Mouse (Mus musculus) monocyte, adult 2 months (primary cell): ENCODE results near the gene Vmn1r198.
"Not testable (repeated sequence)": the region's sequence is repeated elsewhere in the genome, so short reads cannot be mapped to it uniquely, and the experiment has no call there.

Experiments used
- DNase-seq, 2 experiments: peaks; one replicate each; pipeline ENCODE4 v3.0.0; 2022; ENCODE audit warnings: low spot score in 2 of 2, low read depth in 1 of 2

Gene Vmn1r198

GRCm38 (mm10) chr13:22350064-22350463 lies at the start of gene Vmn1r198:
Gene Vmn1r198, plus strand, starts transcription at chr13:22350364.
- no peak for DNase-seq

DNA sequence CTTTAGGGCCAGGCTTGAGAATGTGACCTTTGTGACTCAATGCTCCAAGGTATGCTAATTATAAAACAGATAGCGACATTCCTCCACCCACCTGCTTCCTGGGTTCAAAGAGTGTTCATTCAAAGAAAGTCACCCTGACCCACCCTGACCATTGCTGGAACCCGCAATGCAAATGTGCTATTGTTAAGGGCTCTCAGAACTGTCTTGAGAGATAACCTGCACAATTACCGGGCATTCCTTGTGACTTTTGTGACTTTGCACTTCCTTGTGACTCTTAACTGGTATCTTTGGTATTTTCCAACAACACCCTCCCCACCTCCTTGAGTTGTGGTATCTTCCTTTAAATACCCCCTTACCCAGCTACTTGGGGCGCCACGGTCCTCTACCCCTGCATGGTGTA lies 42.1 kb upstream of the Vmn1r198 start:
- not testable (repeated sequence) for DNase-seq

DNA sequence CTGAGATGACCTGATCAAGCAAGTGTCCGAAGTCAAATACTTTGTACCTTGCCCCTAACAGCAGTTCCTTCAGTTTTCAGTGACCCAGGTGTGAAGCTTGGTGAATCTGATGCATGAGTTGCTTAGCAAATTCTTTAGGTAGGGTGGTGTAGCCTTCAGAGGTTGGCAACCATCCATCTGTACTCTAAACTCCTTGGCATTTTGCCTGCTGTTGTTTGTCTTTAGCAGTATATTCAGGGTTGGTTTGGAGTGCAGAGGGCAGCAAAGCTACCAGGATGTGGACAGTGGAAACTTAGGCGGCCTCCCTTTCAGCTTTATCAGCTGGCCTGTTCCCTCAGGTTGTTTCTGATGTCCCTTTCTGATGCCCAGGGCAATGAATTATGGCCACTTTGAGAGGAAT lies 34.8 kb upstream of the Vmn1r198 start:
- no peak for DNase-seq

DNA sequence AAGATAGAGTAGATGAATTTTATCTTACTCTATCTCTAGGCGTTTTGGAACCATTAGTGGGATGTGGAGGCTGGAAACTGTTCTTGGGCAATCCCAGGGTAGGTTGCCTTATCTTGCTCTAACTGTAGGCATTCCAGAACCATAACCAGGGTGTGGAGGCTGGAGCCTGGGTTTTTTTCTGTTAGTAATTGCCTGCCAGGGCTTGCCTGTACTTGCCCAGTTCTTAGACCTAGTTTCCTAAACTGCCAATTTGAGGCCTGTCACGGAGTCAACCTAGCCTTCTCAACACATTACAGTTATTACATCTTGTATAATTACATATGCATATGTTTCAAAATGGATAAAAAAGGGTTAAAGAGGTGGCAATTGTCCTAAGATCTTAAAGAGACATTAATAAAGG lies 32.8 kb upstream of the Vmn1r198 start:
- no peak for DNase-seq

GRCm38 (mm10) chr13:22320091-22320490 lies 30.1 kb upstream of the Vmn1r198 start:
- no peak for DNase-seq

DNA sequence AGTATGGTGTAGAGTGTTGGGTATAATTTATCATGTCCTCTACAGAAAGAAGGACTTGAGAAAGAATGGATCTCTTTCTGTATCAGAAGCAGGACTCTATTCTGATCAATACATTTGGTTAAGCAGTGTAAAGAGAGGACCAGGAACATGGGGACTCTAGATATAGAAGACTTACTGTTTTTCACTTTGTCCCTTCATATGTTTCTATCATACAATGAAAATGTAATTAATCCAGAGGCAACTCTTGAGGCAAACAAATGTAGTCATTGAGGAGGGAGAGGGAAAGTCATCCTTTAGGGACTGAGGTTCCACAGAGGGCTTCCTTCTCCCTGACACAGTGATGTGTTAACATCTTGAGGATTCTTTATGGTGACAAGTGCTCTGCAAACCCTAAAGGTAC lies 25.9 kb upstream of the Vmn1r198 start, which contains the start of gene Vmn1r197:
Vmn1r197 (plus strand) TSS at position 301 of the 400 bp plus-strand sequence.
- DNase-seq: no peak

DNA sequence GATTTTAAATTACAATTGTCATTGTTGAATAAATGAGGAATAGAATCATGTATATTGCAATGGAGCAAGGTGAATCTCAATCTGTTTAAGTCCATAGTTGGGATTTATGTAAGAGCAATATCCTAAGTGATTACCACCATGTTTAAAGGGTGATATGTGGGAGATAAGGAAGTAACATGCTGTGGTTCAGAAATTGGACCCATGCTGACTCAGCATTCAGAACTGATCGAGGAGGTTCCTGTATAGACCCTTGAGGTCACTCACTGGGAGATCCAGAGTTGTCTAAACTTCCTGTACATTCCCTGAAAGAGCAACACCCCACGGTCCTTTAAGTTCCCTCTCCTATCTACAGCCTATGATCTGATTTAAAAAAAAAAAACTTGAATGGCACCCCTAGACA lies 16.9 kb upstream of the Vmn1r198 start:
- no peak for DNase-seq

GRCm38 (mm10) chr13:22335565-22335964 lies 14.6 kb upstream of the Vmn1r198 start:
- no peak for DNase-seq

DNA sequence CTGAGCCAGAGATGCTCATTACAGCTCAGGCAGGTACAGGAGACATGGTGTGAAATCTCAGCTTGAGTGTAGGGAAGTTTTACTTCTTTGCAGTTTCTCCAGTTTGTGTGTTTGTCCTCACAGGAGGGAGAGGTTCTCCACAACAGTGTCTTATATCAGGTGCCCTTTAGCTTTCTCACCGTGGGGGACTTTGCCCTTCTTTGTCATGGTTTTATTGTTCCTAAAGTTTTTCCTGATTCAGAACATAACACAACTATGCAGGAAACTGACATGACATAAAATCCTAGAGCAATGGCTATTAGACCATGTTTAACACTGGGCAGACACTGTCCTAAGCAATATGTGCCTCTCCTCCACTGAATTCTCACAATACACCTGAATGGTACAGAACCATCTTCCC lies 649 bp downstream of the Vmn1r198 start:
- no peak for DNase-seq

- DNase-seq: no peak
These were observed 29.4 kb downstream of the Vmn1r198 start, which contains the start of gene Vmn1r199 for GRCm38 (mm10) chr13:22379518-22379917. Gene Vmn1r199, plus strand, starts transcription at chr13:22379818.

DNA sequence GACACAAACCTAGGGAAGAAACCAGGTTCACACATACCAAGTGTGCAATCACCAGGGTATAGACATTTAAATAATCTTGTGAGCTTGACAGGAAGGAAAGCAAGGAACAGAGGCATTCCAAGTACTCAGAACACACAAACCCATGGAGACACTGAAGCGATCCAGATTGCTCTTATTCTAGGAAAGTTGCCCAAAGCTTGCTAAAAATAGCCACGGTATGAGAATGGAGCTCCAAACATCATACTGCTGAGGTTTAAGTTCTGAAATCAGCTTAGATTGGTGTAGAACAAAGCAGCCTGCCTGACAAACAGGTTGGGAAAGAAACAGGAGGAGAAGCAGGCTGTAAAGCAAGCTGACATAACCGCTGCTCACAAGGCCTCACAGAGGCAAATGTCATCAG lies 31.0 kb downstream of the Vmn1r198 start:
- DNase-seq: not testable (repeated sequence)

DNA sequence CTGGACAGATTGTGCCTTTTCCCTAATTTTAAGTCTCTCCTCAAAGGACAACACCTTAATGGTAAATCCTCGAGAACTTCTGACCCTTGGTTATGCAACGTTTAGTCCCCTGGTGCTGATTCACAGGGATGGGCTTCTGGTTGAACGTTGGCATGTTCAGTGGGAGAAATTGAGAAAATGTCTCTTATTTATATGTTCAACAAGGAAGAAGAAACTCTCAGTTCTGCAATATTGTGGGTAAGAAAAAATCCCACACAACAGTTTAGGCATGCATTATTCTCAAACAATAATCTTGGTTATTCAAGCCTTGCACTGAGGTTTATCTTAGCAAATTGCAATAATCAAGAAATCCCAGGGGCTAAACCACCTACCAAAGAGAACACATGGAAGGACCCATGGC lies 33.2 kb downstream of the Vmn1r198 start:
- DNase-seq: no peak

DNA sequence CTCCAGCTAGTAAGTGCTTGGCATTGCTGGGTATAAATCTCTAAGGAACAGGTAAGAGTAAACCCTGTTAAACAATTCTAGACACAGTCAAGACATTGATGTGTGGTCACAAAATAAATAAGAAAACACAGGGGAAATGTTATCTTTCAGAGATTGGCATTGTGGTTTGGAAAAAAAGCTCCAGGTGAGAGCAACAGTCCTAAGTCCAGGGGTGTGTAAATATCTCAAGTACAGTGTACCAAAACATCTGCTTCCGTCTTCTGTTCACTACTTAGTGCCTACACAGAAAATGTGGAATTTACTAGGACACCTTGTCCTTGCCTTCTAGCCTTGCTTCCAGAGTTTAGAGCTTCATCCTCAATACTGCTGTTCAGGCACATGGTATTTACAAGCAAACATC lies 36.9 kb downstream of the Vmn1r198 start:
- no peak for DNase-seq

DNA sequence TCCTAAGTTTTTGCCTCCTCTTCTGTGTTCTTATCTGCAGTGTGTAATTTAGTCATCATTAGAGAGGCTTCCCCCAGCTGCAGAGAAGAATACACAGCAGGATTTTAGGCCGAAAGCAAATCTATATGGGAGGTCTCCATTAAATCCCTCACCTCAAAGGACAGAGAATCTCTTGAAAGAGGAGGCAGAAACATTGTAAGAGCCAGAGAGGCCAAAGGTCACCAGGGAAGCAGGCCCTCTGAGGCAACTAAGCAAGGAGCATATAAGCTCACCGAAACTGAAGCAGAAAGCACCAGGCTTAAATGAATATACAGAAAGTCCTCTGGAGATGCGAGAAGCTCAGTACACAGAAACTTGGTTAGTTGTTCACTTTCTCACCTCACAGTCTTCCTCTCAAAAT lies 39.9 kb downstream of the Vmn1r198 start, which contains the start of gene Vmn1r200:
Vmn1r200 (plus strand) TSS at position 301 of the 400 bp plus-strand sequence.
- no peak for DNase-seq

- DNase-seq: no peak
These were observed 52.8 kb downstream of the Vmn1r198 start for GRCm38 (mm10) chr13:22402978-22403377.
